Mouse (Mus musculus) midbrain, embryonic 12.5 days (tissue): Measurements from ENCODE around the gene Gm4187. TPM values are rescaled to one million over a fixed set of nuclear protein-coding genes. Genes with fewer than 3 reads are reported as not detected.
"Not testable (repeated sequence)": the region's sequence is repeated elsewhere in the genome, so short reads cannot be mapped to it uniquely, and the experiment has no call there.

Source experiments
- ATAC-seq: fragments of 200-750 bp; cut with Nextera tagmentation; 2 replicates; pipeline ENCODE4 v1.8.0; 2017; ENCODE audit warnings: low read depth, moderate TSS enrichment, moderate library complexity; ENCODE audit not compliant: low FRiP score
- H3K27ac ChIP-seq: fragments of 300-500 bp; sonication (generic); replicated peaks from 2 replicates; pipeline ENCODE4 v1.5.1; 2016; ENCODE audit warnings: mild to moderate bottlenecking
- H3K27me3 ChIP-seq: fragments of 300-500 bp; sonication (generic); 2 replicates; pipeline ENCODE4 v1.6.1; 2016; ENCODE audit warnings: mild to moderate bottlenecking
- H3K36me3 ChIP-seq: fragments of 300-500 bp; sonication (generic); 2 replicates; pipeline ENCODE4 v1.6.1; 2016
- H3K4me1 ChIP-seq: fragments of 300-500 bp; sonication (generic); 2 replicates; pipeline ENCODE4 v1.6.1; 2016
- H3K4me2 ChIP-seq: fragments of 300-500 bp; sonication (generic); replicated peaks from 2 replicates; pipeline ENCODE4 v1.6.1; 2016; ENCODE audit warnings: mild to moderate bottlenecking, moderate library complexity
- H3K4me3 ChIP-seq: fragments of 300-500 bp; sonication (generic); 2 replicates; pipeline ENCODE4 v1.5.1; 2016; ENCODE audit warnings: mild to moderate bottlenecking
- H3K9ac ChIP-seq: fragments of 300-500 bp; sonication (generic); replicated peaks from 2 replicates; pipeline ENCODE4 v1.6.1; 2016; ENCODE audit warnings: mild to moderate bottlenecking, moderate library complexity
- H3K9me3 ChIP-seq: fragments of 300-500 bp; sonication (generic); 2 replicates; pipeline ENCODE4 v1.6.1; 2016; ENCODE audit warnings: mild to moderate bottlenecking
- WGBS: fragments of 180-500 bp; shearing (Covaris S2); methylation state at CpG from one replicate; pipeline ENCODE4 v1.1.7; 2016; 5-methylcytosine and 5-hydroxymethylcytosine counted together
- polyA plus RNA-seq: library from polyadenylated mRNA; unstranded; fragments of >200 nt; fragmentation: Nextera tagmentation; extraction: Ambion mirVana; gene quantifications from 2 replicates; pipeline ENCODE4 v1.2.1, GENCODE M21; 2016

Gm4187 gene
- polyA plus RNA-seq = not detected in 2 replicates

DNA sequence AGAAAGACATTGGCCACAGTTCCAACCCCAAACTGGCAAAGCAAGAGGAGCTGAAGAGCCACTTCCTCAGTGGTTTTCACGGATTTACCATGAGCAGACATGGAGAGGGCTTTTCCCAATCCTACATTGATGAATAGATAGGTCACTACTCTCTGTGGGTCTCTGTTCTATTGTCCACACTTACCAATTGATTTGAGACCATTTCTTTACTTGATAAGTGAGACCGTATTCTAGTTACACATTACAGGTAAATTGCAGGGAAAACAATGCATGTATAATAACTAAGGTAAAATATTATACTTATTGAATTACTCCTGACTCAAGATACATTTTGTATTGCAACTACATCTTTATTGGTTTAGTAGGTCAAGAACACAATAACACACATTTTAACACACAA lies at the start of gene Gm4187:
Gm4187 (minus strand) TSS at position 101 of the 400 bp plus-strand sequence.
- not testable (repeated sequence) for H3K9ac ChIP-seq

DNA sequence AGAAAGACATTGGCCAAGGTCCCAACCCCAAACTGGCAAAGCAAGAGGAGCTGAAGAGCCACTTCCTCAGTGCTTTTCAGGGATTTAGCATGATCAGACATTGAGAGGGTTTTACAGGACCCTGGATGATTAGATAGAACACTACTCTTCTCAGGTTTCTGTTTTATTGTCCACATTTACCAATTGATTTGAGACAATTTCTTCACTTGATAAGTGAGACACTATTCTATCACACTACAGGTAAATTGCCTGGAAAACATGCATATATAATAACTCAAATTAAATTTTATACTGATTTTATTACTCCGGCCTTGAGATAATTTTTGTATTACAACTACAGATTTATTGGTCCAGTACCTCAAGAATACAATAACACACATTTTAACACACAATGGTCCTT lies 41.4 kb upstream of the Gm4187 start, which contains the start of gene Gm8660:
Gm8660 (minus strand) TSS at position 101 of the 400 bp plus-strand sequence.
- not testable (repeated sequence) for H3K4me1 ChIP-seq, ATAC-seq, H3K27me3 ChIP-seq, H3K4me2 ChIP-seq, H3K27ac ChIP-seq, H3K9me3 ChIP-seq, H3K36me3 ChIP-seq, H3K4me3 ChIP-seq, H3K9ac ChIP-seq
- no CpG with 5 or more reads among the region's 1 CpGs for WGBS

More for the DNA sequence above, at the start of gene Gm4187:
- not testable (repeated sequence) for H3K9me3 ChIP-seq, H3K4me1 ChIP-seq, H3K4me3 ChIP-seq, H3K4me2 ChIP-seq, H3K27me3 ChIP-seq, H3K36me3 ChIP-seq, H3K27ac ChIP-seq, ATAC-seq
- WGBS = no CpG with 5 or more reads among the region's 2 CpGs

Other genes with a start within 250 kb of the Gm4187 start
- gene Gm16451, start 211.5 kb downstream of the Gm4187 start, polyA plus RNA-seq = not detected in 2 replicates
- gene Gm10666, start 195.0 kb downstream of the Gm4187 start, polyA plus RNA-seq = not detected in 2 replicates
- gene Vmn1r142, start 165.7 kb downstream of the Gm4187 start, polyA plus RNA-seq = not detected in 2 replicates
- not detected in 2 replicates for gene Vmn1r143, start 140.3 kb downstream of the Gm4187 start, polyA plus RNA-seq
- not detected in 2 replicates for gene Gm8653, start 128.5 kb downstream of the Gm4187 start, polyA plus RNA-seq
- not detected in 2 replicates for gene Gm8453, start 100.2 kb downstream of the Gm4187 start, polyA plus RNA-seq
- not detected in 2 replicates for gene Gm8660, start 41.3 kb upstream of the Gm4187 start, polyA plus RNA-seq
- not detected in 2 replicates for gene Vmn1r148, start 83.9 kb upstream of the Gm4187 start, polyA plus RNA-seq
- gene Vmn1r149, start 108.5 kb upstream of the Gm4187 start, polyA plus RNA-seq = not detected in 2 replicates
- not detected in 2 replicates for gene Gm10665, start 134.4 kb upstream of the Gm4187 start, polyA plus RNA-seq
- gene Vmn1r151, start 170.0 kb upstream of the Gm4187 start, polyA plus RNA-seq = not detected in 2 replicates
- gene Vmn1r152, start 193.2 kb upstream of the Gm4187 start, polyA plus RNA-seq = not detected in 2 replicates
- gene Gm8677, start 205.2 kb upstream of the Gm4187 start, polyA plus RNA-seq = not detected in 2 replicates
- gene Gm4201, start 235.6 kb upstream of the Gm4187 start, polyA plus RNA-seq = not detected in 2 replicates